Mouse (Mus musculus): ENCODE results near the gene Gmfg. TPM values are rescaled to one million over a fixed set of nuclear protein-coding genes. Genes with fewer than 3 reads are reported as not detected.

Gene Gmfg
- 1 to 10 TPM in 1 of 2 experiments, under 1 TPM in 1; 0.86 to 2.3 TPM for total RNA-seq (2021)
- long read RNA-seq, experiment 1, partial matches to known transcripts, result 0 of 1 reads
- long read RNA-seq, experiment 1, other reads (novel, unspliced or antisense), result 1 of 1 reads
- long read RNA-seq, experiment 2, partial matches to known transcripts, result 0 of 1 reads
- long read RNA-seq, experiment 2, other reads (novel, unspliced or antisense), result 1 of 1 reads

DNA sequence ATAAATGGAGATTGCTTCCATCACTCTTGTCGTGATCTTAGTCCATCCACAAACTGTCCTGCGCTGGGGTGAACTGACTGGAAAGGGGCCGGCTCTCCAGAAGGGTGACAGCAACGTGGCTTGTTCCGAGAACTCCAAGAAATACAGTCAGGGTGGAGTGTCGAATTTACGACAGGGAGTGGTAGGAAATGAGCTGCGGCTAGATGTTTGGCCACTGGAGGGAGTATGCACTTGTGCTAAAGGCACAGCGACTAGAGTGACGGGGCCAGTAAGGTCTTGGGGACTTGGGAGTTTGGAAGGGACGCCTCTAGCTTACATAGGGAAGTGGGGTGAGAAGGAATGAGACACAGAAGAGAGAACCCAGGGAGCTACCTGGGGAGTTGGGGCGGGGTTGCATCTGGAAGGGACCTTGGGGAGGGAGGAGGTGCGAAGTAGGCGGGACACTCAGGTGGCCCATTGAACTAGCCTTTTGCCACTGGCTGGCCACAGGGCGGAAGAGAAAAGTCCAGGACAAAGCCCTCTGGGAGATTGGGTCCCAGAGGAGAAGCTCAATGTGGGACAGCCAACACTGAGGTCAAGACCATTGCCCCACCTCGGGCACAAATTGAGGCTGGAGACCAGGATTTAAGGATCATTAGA lies at the start of gene Gmfg:
Gene Gmfg (plus strand): TSS at position 516 of the 639 bp plus-strand sequence.
- H3K27ac ChIP-seq, result peak within 1 kb of the TSS; percentile 93
- peak; percentile 70 to 72 for DNase-seq (ENCODE audit: low spot score in 2 of 2)
- TF ChIP-seq CTCF (conservative IDR thresholded peaks at IDR 0.05), result peak; percentile 68
- peak within 1 kb of the TSS; percentile 77 for H3K4me3 ChIP-seq

DNA sequence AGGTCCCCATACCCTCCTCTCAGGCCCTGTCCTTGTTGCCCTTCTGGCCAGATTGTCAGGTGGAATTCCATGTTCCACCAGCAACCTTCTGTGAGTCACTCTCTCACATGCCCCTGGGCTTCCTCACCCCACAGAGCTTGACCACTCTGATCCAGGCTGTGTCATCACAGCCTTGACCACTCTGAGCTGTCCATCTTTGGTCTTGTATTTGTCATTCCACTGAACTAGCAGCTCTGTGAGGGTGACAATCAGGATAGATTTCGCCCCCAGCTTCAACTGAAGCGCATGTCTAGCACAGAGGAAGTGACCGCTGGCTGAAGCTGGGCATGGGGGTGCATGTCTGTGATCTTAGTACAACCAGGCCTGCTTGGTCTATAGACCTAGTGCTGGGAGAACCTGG lies 46.9 kb upstream of the Gmfg start:
- TF ChIP-seq CTCF (conservative IDR thresholded peaks at IDR 0.05), result no peak
- Histone ChIP-seq H3K4me3 (no peak overlapping the region), H3K27ac (no peak overlapping the region)
- DNase-seq (ENCODE audit: low spot score in 2 of 2), result no peak

DNA sequence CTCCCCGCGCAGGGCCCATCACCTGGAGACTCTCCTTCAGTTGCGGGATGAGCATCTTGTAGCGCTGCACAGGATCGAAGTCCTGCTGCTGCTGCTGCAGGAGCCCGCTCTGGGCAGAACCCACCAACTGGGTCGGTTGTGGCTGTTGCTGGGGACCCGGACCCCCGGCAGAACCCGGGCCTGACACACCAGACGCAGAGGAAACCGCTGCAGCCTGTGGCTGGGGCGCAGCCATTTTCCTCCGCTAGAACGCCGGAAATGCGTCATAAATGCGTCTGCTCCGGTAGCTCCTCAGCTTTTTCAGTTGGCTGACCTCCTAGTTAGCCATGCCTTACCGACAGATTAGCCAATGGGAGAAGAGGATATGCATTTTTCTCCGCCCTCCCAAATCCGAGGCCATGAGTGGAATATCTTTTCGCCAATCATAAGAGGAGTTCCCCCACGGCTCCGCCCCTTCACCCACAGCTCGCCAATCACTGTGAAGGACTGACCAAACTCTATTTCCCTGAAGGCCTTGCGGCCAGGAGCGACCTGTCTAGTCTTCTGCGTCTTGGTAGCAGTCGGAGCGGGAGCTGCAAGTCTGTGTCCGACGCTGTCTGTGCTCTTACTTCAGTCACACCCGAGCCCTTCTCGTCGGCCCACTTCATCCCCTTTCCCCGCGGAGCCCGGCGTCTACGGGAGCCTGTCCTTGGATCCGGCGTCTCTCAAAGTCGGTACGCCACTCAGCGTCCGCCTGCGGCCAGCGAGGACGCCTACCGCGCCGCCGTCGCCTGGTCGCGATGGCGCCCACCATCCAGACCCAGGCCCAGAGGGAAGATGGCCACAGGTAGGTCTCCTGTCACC lies 44.6 kb upstream of the Gmfg start, which contains the start of the genes Med29 and Paf1:
Gene Med29 (minus strand): TSS at position 280 of the 843 bp plus-strand sequence.
Gene Paf1 (plus strand): TSS at position 523 of the 843 bp plus-strand sequence.
- peak within 1 kb of the TSS; percentile 80 for H3K4me3 ChIP-seq
- DNase-seq (ENCODE audit: low spot score in 2 of 2), result peak; percentile 95 to 99
- H3K27ac ChIP-seq, result peak within 1 kb of the TSS; percentile 89
- TF ChIP-seq CTCF (conservative IDR thresholded peaks at IDR 0.05), result peak; percentile 16; the same call in 1 of the 2 replicates

DNA sequence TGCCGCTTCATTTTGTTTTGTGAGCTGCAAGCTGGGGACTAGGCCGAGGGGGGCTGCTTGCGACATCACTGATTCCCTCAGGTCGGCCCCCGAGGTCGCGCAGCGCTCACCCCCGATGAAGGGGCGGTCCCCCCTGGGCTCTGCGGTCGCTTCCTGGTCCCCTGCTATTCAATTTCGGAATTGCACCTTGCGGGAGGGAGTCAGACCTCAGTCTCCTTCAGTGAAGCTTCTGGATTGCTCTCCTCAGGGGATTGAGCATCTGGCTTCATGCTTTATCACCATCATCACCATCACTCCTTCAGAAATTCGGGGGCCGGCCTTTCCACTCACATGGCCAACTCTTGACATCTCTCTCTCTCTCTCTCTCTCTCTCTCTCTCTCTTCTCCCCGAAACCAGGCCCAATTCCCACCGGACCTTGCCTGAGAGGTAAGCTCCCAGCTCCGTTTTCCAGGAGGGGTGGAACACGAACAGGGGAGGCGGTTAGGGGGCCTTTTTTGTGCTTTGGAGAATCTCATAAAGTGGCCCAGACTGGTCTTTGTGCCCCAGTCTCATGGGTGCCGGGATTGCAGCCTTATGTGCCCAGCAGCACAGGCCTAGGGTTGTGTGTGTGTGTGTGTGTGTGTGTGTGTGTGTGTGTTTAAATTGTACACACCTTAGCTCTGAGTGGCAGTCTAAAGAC lies 43.8 kb upstream of the Gmfg start:
- Histone ChIP-seq H3K4me3 (peak overlapping the region; percentile 75), H3K27ac (peak overlapping the region; percentile 89)
- no peak for TF ChIP-seq CTCF (conservative IDR thresholded peaks at IDR 0.05)
- DNase-seq (ENCODE audit: low spot score in 2 of 2), result no peak

DNA sequence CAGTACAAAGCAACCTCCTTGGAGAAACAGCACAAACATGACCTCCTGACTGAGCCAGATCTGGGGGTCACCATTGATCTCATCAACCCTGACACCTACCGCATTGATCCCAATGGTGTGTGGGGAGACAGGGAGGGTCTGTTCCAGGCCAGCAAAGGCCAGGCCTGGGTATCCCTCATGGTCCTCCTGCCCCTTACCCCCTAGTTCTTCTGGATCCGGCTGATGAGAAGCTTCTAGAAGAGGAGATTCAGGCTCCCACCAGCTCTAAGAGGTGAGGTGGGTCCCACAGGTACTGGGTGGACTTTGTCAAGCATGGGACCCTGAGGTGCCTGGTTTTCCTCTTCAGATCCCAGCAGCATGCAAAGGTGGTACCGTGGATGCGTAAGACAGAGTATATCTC lies 41.8 kb upstream of the Gmfg start:
- no peak for DNase-seq (ENCODE audit: low spot score in 2 of 2)
- H3K4me3 ChIP-seq, result no peak overlapping the region
- no peak for TF ChIP-seq CTCF (conservative IDR thresholded peaks at IDR 0.05)
- H3K27ac ChIP-seq, result no peak overlapping the region

DNA sequence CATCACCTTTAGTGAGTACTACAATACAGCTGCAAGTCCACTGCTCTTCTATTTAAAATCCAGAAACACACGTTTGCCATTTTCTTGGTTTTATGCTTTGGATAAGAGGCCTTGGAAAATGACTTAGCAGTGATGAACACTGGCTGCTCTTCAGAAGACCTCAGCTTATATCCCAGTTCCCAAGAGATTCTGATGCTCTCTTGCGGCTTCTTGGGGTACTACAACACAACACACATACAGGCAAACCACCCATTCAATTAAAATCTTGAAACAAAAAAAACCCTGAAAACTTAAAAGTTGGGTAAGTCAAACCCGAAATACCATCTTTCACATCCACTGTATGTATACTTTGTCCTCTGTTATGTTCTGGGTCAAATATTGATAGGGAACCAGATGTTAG lies 39.2 kb upstream of the Gmfg start:
- Histone ChIP-seq H3K27ac (no peak overlapping the region), H3K4me3 (no peak overlapping the region)
- DNase-seq (ENCODE audit: low spot score in 2 of 2), result no peak
- peak; percentile 79 for TF ChIP-seq CTCF (conservative IDR thresholded peaks at IDR 0.05)

DNA sequence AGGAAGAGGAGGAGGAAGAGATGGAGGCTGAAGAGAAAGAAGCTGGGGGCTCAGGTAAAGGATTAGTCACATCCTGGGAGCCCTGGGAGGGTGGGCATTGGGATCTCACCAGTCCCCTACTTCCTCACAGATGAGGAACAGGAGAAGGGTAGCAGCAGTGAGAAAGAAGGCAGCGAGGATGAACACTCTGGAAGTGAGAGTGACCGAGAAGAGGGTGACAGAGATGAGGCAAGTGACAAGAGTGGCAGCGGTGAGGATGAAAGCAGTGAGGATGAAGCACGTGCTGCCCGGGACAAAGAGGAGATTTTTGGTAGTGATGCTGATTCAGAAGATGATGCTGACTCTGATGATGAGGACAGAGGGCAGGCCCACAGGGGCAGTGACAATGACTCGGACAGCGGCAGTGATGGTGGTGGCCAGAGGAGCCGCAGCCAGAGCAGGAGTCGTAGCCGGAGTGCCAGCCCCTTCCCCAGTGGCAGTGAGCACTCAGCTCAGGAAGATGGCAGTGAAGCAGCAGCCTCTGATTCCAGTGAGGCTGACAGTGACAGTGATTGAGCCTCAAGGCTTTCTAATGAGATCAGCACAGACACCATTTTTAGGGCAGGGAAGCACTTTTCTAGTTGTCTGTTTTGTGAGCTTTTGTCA lies 38.4 kb upstream of the Gmfg start:
- DNase-seq (ENCODE audit: low spot score in 2 of 2), result no peak
- Histone ChIP-seq H3K4me3 (no peak overlapping the region), H3K27ac (no peak overlapping the region)
- no peak for TF ChIP-seq CTCF (conservative IDR thresholded peaks at IDR 0.05)

DNA sequence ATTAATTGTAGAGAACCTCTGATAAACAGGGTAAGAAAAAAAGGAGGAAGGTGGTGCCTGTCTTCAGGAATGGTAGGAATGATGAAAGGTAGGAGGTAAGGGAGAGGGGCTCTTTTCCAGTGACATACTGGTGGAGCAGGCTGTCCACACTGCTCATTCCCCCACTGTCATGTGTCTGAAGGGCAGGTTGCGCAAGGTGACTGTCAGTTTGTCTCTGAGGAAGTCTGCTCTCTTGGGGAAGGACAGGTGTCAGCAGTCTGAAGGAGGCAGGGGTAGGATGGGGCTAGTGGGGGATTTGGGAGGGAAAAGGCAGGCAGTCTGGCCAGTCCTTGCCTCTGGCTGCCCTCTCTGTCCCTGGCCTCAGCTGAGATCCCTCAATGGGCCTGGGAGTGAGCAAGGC lies 36.2 kb upstream of the Gmfg start:
- no peak for TF ChIP-seq CTCF (conservative IDR thresholded peaks at IDR 0.05)

DNA sequence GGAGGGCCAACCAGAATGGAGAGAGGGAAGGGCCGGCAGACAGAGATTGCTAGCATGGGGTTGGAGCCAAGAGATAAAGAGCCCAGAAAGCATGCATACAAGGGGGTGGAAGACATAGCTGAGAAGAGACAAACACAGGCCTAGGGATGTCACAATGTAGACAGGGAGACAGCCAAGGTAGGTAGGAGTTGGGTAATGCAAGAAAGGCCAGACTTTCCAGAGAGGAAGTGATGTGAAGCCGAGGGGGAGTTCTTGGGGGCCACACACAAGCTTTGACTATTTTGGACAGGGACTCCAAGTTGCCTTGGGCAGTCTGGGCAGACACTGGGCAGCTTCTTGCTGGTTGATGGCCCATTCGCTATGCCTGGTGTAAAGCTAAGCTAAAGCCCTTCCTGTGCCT lies 35.3 kb upstream of the Gmfg start:
- no peak for DNase-seq (ENCODE audit: low spot score in 2 of 2)
- no peak overlapping the region for H3K27ac ChIP-seq
- no peak overlapping the region for H3K4me3 ChIP-seq
- no peak for TF ChIP-seq CTCF (conservative IDR thresholded peaks at IDR 0.05)

More for the DNA sequence above, 36.2 kb upstream of the Gmfg start:
- no peak for DNase-seq (ENCODE audit: low spot score in 2 of 2)
- no peak overlapping the region for H3K27ac ChIP-seq
- no peak overlapping the region for H3K4me3 ChIP-seq

DNA sequence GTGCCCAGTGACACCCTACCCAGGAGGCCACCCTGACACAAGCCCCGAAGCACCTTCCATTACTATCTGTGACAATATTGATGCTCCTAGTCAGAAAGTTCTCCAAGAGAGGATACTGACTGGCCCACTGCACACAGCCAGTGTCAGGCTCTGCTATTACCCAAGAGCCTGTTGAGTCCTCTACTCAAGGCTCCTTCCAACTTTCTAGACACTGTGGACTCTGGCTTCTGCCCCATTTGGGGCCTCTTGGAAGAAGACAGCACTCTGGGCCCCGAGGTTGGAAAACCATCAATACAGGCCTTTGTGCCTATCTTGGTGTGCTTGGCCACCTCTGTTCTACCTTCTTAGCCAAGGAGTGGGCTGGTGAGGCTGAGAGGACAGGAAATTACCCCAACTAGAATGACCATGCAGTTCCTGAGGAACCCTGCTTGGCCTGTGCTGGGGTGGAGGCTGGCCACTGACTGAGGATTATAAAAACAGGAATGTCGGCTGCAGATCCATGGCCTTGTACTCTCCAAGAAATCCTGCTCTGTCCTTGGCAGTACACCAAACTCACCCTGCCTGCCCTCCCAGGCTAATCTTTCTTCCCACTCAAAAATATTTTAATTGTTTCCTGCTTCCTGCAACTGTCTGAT lies 26.3 kb upstream of the Gmfg start:
- H3K27ac ChIP-seq, result peak overlapping the region; percentile 63
- no peak overlapping the region for H3K4me3 ChIP-seq
- TF ChIP-seq CTCF (conservative IDR thresholded peaks at IDR 0.05), result no peak
- no peak for DNase-seq (ENCODE audit: low spot score in 2 of 2)

DNA sequence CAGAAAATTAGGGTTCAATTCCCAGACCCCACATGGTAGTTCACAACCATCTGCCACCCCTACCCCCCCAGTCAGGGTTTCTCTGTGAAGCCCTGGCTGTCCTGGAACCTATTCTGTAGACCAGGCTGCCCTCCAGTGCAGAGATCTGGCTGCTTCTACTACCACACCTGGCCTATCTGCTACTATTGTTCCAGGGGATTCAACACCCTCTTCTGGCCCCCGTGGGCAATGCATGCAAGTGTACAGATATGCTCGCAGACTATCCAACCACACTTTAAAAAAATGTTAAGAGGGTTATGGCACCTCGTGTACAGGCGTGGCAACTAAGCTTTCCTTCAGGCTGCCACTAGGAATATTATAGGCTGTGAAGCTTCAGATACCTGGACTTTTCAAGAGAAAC lies 24.4 kb upstream of the Gmfg start:
- peak; percentile 29; the same call in 1 of the 2 replicates for TF ChIP-seq CTCF (conservative IDR thresholded peaks at IDR 0.05)
- DNase-seq (ENCODE audit: low spot score in 2 of 2), result no peak
- Histone ChIP-seq H3K4me3 (no peak overlapping the region), H3K27ac (no peak overlapping the region)

DNA sequence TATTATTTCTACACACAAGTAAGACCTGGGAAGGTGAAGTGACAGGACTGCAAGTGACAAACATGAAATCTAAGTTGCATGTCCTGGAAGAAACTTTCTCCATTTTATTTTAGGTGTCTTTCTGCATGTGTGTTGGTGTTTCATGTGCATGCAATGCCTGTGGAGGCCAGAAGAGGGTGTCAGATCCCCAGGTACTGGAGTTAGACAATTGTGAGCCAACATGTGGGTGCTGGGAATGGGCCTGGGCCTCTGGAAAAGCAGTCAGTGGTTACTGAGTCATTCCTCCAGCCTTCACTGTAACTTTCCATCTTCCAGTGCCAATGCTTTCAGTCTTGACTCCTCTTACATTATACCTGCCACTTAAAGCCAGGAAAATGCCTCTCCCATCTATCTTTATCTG lies 19.9 kb upstream of the Gmfg start:
- H3K27ac ChIP-seq, result peak overlapping the region; percentile 43; the same call in 1 of the 2 replicates
- no peak for DNase-seq (ENCODE audit: low spot score in 2 of 2)
- peak; percentile 57 for TF ChIP-seq CTCF (conservative IDR thresholded peaks at IDR 0.05)
- H3K4me3 ChIP-seq, result no peak overlapping the region

Data from layer of hippocampus, adult 2 months (tissue).